Mouse (Mus musculus): ENCODE measurements around the gene Hist1h2bh. TPM values are rescaled to one million over a fixed set of nuclear protein-coding genes. Genes with fewer than 3 reads are reported as not detected.
"Not testable (repeated sequence)": the region's sequence is repeated elsewhere in the genome, so short reads cannot be mapped to it uniquely, and the experiment has no call there.

The Hist1h2bh gene
- total RNA-seq, 2 experiments from 2014 or later, result 20.3 to 172 TPM

GRCm38 (mm10) chr13:23574546-23575170 lies 31.5 kb upstream of the Hist1h2bh start:
- not testable (repeated sequence) for ATAC-seq (replicated peaks; ENCODE audit: poor library complexity, severe bottlenecking)

- peak; percentile 67 for ATAC-seq (replicated peaks; ENCODE audit: poor library complexity, severe bottlenecking)
Observed at GRCm38 (mm10) chr13:23573898-23574524, 30.8 kb upstream of the Hist1h2bh start, which contains the start of the genes Hist1h2bf and Hist1h2ad. TSS of gene Hist1h2bf (minus strand) at chr13:23574196. TSS of gene Hist1h2ad (plus strand) at chr13:23574381.

- not testable (repeated sequence) for ATAC-seq (replicated peaks; ENCODE audit: poor library complexity, severe bottlenecking)
Observed at GRCm38 (mm10) chr13:23573034-23573897, 30.1 kb upstream of the Hist1h2bh start.

- no peak for ATAC-seq (replicated peaks; ENCODE audit: poor library complexity, severe bottlenecking)
Observed at GRCm38 (mm10) chr13:23572218-23573033, 29.2 kb upstream of the Hist1h2bh start.

- peak; percentile 13; the same call in 1 of the 2 replicates for ATAC-seq (replicated peaks; ENCODE audit: poor library complexity, severe bottlenecking)
Observed at GRCm38 (mm10) chr13:23571504-23572217, 28.5 kb upstream of the Hist1h2bh start.

- ATAC-seq (replicated peaks; ENCODE audit: poor library complexity, severe bottlenecking), result peak; percentile 71
Observed at GRCm38 (mm10) chr13:23571022-23571503, 27.9 kb upstream of the Hist1h2bh start, which contains the start of the genes Hist1h2ae and Hist1h2bg. TSS of gene Hist1h2ae (minus strand) at chr13:23571220. TSS of gene Hist1h2bg (plus strand) at chr13:23571396.

GRCm38 (mm10) chr13:23570261-23571021 lies 27.2 kb upstream of the Hist1h2bh start:
- ATAC-seq (replicated peaks; ENCODE audit: poor library complexity, severe bottlenecking), result 0 out of 2 replicates have a peak, but pooled peaks have one; percentile 1

- ATAC-seq (replicated peaks; ENCODE audit: poor library complexity, severe bottlenecking), result no peak
Observed at GRCm38 (mm10) chr13:23564482-23564881, 21.3 kb upstream of the Hist1h2bh start.

- peak; percentile 57 for ATAC-seq (replicated peaks; ENCODE audit: poor library complexity, severe bottlenecking)
Observed at GRCm38 (mm10) chr13:23562699-23563462, 19.7 kb upstream of the Hist1h2bh start.

- ATAC-seq (replicated peaks; ENCODE audit: poor library complexity, severe bottlenecking), result peak; percentile 92
Observed at GRCm38 (mm10) chr13:23561883-23562659, 18.9 kb upstream of the Hist1h2bh start, which contains the start of gene Hist1h3e. TSS of gene Hist1h3e (minus strand) at chr13:23562369.

GRCm38 (mm10) chr13:23561531-23561882 lies 18.3 kb upstream of the Hist1h2bh start:
- not testable (repeated sequence) for ATAC-seq (replicated peaks; ENCODE audit: poor library complexity, severe bottlenecking)

GRCm38 (mm10) chr13:23560699-23561098 lies 17.5 kb upstream of the Hist1h2bh start:
- ATAC-seq (replicated peaks; ENCODE audit: poor library complexity, severe bottlenecking), result not testable (repeated sequence)

- ATAC-seq (replicated peaks; ENCODE audit: poor library complexity, severe bottlenecking), result no peak
Observed at GRCm38 (mm10) chr13:23556906-23557305, 13.7 kb upstream of the Hist1h2bh start.

- peak; percentile 59 for ATAC-seq (replicated peaks; ENCODE audit: poor library complexity, severe bottlenecking)
Observed at GRCm38 (mm10) chr13:23555839-23556416, 12.7 kb upstream of the Hist1h2bh start.

- peak; percentile 64 for ATAC-seq (replicated peaks; ENCODE audit: poor library complexity, severe bottlenecking)
Observed at GRCm38 (mm10) chr13:23554925-23555838, 12.0 kb upstream of the Hist1h2bh start.
